Mouse (Mus musculus) heart, adult 18-20 months (tissue): ENCODE measurements at regions not wholly inside any gene's neighbourhood (a gene's known extent, or its start where the extent isn't known, plus 50 kb on each side); places are given as distances from the start of the nearest gene placed in this dataset.

Experiments
- DNase-seq, 2 experiments: peaks; one replicate each; pipeline ENCODE4 v3.0.0; 2021 to 2022; ENCODE audit warnings: mixed read lengths in 1 of 2

DNA sequence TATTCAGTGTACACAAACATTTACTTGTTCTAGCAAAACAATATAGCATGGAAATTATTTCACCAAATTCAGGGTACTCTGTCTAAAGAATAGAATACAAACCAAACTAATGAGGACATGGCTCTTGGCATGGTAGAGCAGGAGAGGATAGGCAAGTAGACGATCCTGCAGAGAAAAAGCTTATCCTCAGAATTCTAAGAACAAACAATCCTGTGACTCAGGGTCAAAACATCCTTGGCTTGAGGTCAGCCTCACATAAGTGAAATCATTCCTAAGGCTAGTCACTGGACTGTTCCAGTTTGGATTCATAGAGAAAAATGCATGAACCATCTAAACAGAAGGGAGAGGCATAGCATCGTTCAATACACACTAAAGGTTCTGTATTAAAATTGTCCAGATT lies 136.4 kb upstream of the Catsperb start:
- DNase-seq, result no peak

DNA sequence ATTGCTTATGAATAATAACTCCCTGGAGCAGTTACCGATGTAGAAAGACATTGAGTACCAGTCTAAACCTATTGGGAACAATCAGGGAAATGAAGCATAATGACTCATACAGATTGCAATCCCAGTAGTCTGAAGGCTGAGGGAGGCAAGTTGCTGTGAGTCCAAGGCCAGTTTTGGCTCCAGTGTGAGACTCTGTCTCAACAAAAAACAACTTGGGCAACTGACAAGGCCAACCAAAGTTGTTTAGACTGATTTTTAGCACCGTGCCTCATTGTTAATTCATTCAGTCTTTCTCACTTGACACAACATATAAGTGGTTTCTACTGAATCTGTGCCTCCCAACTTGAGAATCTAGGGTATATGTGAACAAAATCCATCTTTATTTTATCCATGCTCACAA lies 120.3 kb upstream of the Catsperb start:
- DNase-seq, result peak in 1 of 2 experiments; percentile 1

DNA sequence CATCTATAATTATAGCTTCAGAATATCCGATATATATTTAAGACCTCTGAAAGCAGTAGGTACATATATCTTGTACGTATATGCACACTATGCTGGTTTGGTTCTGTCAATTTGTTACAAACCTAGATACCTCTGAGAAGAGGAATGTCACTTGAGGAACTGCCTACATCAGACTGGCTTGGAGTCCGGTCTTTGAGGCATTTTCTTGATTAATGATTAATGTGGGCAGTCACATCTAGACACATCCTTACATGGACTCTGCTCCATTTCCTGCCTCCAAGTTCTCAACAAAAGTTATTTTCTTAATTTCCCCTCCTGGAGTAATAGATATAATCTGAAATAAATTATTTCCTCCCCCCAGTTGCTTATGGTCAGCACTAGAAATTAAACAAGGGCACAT lies 102.6 kb upstream of the Catsperb start:
- DNase-seq, result no peak
